Mouse (Mus musculus) adrenal gland, postnatal 25 days (tissue): Measurements from ENCODE around the gene Map2k6. TPM values are rescaled to one million over a fixed set of nuclear protein-coding genes. Genes with fewer than 3 reads are reported as not detected.
A peak's percentile ranks its signal among the peaks of the same experiment; 100 is the strongest.

Experiments used
- DNase-seq: peaks from one replicate; pipeline ENCODE4 v3.0.0; 2021; ENCODE audit warnings: mixed read lengths
- total RNA-seq: library from RNA; stranded (reverse); gene quantifications from 2 replicates; pipeline ENCODE4 v1.2.3, GENCODE M21; 2021

Map2k6 gene
- total RNA-seq, 1 experiment from 2014 or later, result 11.1 TPM

DNA sequence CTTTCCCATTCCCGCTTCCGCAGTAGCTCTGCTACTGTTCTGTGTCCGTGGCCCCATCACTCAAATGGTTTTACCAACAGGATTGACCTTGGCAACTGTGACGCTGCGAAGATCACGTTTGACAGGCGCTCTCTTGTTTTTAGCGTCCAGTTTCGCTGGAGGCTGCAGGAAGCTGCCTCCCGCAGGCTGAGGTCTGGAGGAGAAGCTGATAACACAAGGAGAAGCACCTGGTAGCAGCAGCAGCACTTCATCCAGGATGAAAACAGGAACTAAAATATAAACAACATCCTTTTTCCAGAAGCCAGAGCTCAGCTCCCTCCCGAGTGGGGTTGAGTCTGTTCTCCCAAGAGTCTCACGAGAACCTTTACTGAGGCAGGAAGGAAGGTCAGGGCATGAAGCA is 164.3 kb downstream of the Map2k6 start:
- DNase-seq, result peak; percentile 3

DNA sequence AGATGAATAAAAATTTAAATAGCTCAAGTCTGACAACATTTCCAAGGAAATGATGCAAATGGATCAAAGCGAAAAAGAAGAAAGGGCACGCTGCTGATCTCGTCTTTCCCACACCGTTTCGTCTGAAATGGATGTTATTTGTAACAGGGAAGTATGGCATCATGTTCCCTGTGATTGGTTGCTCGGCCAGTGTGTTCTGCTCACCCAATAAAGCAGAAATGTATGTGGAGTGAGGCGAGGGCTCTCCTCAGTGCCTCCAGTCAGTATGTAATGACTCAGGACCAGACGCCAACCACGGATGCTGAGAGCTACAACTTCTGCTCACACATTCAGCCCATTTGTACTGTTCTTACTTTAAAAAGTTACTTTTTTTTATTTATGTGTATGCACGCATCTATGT is 164.9 kb downstream of the Map2k6 start:
- DNase-seq, result no peak

DNA sequence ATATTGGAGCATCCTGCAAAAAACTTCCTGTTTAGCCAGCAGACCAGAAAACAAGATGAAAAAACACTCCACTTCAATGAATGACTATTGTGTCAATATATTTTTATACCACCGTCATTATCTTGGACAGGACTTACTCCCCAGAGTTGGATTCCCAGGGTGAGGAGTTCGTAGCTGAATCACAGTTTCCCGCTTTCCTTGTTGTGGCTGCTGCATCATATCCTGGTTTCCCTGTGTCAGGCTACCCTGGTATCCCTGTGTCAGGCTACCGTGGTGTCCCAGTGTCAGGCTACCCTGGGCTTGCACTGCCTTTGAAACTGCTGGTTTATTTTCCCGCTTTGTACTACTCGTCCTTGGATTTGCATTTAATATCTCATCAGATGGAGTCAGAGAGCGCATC is 167.4 kb downstream of the Map2k6 start:
- DNase-seq, result no peak

DNA sequence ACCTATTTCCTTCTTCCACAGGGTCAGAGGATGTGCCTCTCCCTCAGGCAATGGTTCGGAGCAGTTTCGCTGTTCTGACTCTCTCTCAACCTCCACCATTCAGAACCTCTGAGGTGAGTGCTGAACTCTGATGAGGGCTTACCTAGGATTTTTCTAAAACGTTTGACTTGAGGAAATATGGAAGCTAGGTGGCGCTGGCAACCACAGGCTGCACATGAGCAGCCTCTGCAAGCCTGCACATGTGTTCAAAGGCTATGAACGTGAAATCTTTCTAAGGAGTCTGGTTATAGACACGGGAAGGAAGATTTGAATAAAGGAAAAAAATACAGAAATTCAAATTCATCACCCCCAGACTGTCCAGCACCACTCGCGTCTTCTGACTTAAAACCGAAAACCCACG is 173.6 kb downstream of the Map2k6 start:
- peak; percentile 32 for DNase-seq

Other genes starting within 250 kb of the Map2k6 start
- 10.4 and 13.3 TPM in 2 replicates for gene Abca9, start 230.9 kb upstream of the Map2k6 start, total RNA-seq
- 3.5 and 3.9 TPM in 2 replicates for gene Abca6, start 147.3 kb upstream of the Map2k6 start, total RNA-seq
- 8.9 and 14.0 TPM in 2 replicates for gene Abca5, start 61.4 kb upstream of the Map2k6 start, total RNA-seq